Mouse (Mus musculus): ENCODE measurements around the gene Cd180. TPM values are rescaled to one million over a fixed set of nuclear protein-coding genes. Genes with fewer than 3 reads are reported as not detected.
"Not testable (repeated sequence)": the region's sequence is repeated elsewhere in the genome, so short reads cannot be mapped to it uniquely, and the experiment has no call there.

Gene Cd180
- polyA plus RNA-seq, 1 experiment from 2014 or later, result 0.06 TPM

DNA sequence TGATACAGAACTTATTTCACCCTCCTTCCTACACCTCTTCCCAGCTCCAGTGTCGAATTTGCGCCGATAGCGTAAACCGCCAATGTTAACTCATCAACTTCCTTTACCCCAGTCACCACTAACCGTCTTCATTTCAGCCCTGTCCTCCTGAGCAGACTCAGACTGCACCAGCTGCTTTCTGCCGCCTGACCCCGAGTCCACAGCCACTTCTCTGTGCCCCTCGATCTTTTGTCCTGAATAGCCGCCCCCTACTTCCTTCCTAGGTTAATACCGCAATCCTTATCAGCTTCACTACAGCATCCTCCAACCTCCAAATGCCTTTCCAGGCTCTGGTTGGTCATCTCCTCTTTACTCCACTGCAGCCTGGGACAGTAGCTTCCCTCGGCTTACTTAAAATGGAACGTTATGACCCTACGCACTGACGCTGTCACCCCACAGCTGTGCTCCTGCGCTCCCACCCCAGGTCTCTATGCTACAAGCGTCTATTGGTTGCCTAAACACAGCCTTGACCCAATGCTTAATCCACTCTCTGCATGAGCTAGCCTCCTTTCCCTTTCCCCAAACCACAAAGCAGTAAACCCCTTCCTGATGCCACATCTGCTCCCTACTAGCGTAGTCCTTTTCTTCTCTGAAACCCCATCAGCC is 27.6 kb upstream of the Cd180 start:
- H3K36me3 ChIP-seq (replicated peaks), result no peaks in the 10 kb centered on the region
- H3K4me3 ChIP-seq, result peak overlapping the region; percentile 36
- H3K4me1 ChIP-seq, result peaks cover 17% of the 10 kb centered on the region
- H3K27ac ChIP-seq, result 0 out of 2 replicates have a peak overlapping the region, but pooled peaks have one; percentile 8
- DNase-seq (ENCODE audit: extremely low spot score, low spot score), result no peak
- H3K27me3 ChIP-seq (ENCODE audit: poor library complexity, severe bottlenecking), result 0 out of 2 replicates have a peak, but pooled peaks cover 4% of the 10 kb centered on the region
- 59% methylated on average over 18 of the region's 18 CpGs for WGBS
- no peaks in the 10 kb centered on the region for H3K9me3 ChIP-seq

- DNase-seq (ENCODE audit: extremely low spot score, low spot score), result no peak
- Histone ChIP-seq H3K36me3 (replicated peaks) (no peaks in the 10 kb centered on the region), H3K9me3 (no peaks in the 10 kb centered on the region), H3K4me1 (peaks cover 17% of the 10 kb centered on the region), H3K27me3 (ENCODE audit: poor library complexity, severe bottlenecking) (0 out of 2 replicates have a peak, but pooled peaks cover 4% of the 10 kb centered on the region), H3K27ac (0 out of 2 replicates have a peak overlapping the region, but pooled peaks have one; percentile 8), H3K4me3 (no peak overlapping the region)
- 88% methylated on average over 12 of the region's 12 CpGs for WGBS
Observed at GRCm38 (mm10) chr13:102666233-102666614, 27.1 kb upstream of the Cd180 start.

DNA sequence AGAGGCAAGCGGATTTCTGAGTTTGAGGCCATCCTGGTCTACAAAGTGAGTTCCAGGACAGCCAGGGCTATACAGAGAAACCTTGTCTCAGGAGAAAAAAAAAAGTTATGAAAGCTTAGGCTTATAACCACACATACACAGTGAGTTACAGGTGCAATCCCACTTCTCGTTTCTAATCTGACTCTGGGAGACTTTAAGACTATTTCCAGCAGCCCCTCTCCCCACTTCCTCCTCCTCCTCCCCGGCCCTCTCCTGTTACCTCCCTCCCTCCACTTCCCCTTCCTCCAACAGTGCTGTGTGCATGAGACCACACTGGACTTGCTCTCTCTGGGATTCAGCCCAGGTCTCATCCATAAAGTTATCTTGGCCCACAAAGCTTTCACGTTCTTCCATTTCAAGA is 26.6 kb upstream of the Cd180 start:
- Histone ChIP-seq H3K4me3 (no peak overlapping the region), H3K4me1 (peaks cover 17% of the 10 kb centered on the region), H3K27ac (no peak overlapping the region), H3K36me3 (replicated peaks) (no peaks in the 10 kb centered on the region), H3K9me3 (no peaks in the 10 kb centered on the region), H3K27me3 (ENCODE audit: poor library complexity, severe bottlenecking) (0 out of 2 replicates have a peak, but pooled peaks cover 4% of the 10 kb centered on the region)
- DNase-seq (ENCODE audit: extremely low spot score, low spot score), result no peak
- WGBS, result 77% methylated on average over 4 of the region's 4 CpGs

- Histone ChIP-seq H3K36me3 (replicated peaks) (no peaks in the 10 kb centered on the region), H3K9me3 (no peaks in the 10 kb centered on the region), H3K4me1 (peaks cover 17% of the 10 kb centered on the region), H3K4me3 (no peak overlapping the region), H3K27me3 (ENCODE audit: poor library complexity, severe bottlenecking) (0 out of 2 replicates have a peak, but pooled peaks cover 4% of the 10 kb centered on the region), H3K27ac (no peak overlapping the region)
- DNase-seq (ENCODE audit: extremely low spot score, low spot score), result no peak
- 86% methylated on average over 4 of the region's 4 CpGs for WGBS
Observed at GRCm38 (mm10) chr13:102667401-102667800, 26.0 kb upstream of the Cd180 start.

- 86% methylated on average over 9 of the region's 9 CpGs for WGBS
- Histone ChIP-seq H3K4me1 (peaks cover 17% of the 10 kb centered on the region), H3K27ac (no peak overlapping the region), H3K27me3 (ENCODE audit: poor library complexity, severe bottlenecking) (0 out of 2 replicates have a peak, but pooled peaks cover 4% of the 10 kb centered on the region), H3K4me3 (no peak overlapping the region), H3K9me3 (no peaks in the 10 kb centered on the region), H3K36me3 (replicated peaks) (no peaks in the 10 kb centered on the region)
- no peak for DNase-seq (ENCODE audit: extremely low spot score, low spot score)
Observed at GRCm38 (mm10) chr13:102667842-102668241, 25.5 kb upstream of the Cd180 start.

GRCm38 (mm10) chr13:102668933-102669332 is 24.4 kb upstream of the Cd180 start:
- no peak for DNase-seq (ENCODE audit: extremely low spot score, low spot score)
- Histone ChIP-seq H3K4me1 (peaks cover 17% of the 10 kb centered on the region), H3K27me3 (ENCODE audit: poor library complexity, severe bottlenecking) (0 out of 2 replicates have a peak, but pooled peaks cover 4% of the 10 kb centered on the region), H3K27ac (no peak overlapping the region), H3K4me3 (no peak overlapping the region), H3K9me3 (no peaks in the 10 kb centered on the region), H3K36me3 (replicated peaks) (no peaks in the 10 kb centered on the region)
- WGBS, result 88% methylated on average over 6 of the region's 6 CpGs

- H3K4me3 ChIP-seq, result no peak overlapping the region
- H3K36me3 ChIP-seq (replicated peaks), result no peaks in the 10 kb centered on the region
- H3K4me1 ChIP-seq, result peaks cover 17% of the 10 kb centered on the region
- no peak for DNase-seq (ENCODE audit: extremely low spot score, low spot score)
- 78% methylated on average over 14 of the region's 14 CpGs for WGBS
- 0 out of 2 replicates have a peak, but pooled peaks cover 4% of the 10 kb centered on the region for H3K27me3 ChIP-seq (ENCODE audit: poor library complexity, severe bottlenecking)
- no peaks in the 10 kb centered on the region for H3K9me3 ChIP-seq
- H3K27ac ChIP-seq, result 0 out of 2 replicates have a peak overlapping the region, but pooled peaks have one; percentile 44
Observed at GRCm38 (mm10) chr13:102669522-102670256, 23.7 kb upstream of the Cd180 start.

DNA sequence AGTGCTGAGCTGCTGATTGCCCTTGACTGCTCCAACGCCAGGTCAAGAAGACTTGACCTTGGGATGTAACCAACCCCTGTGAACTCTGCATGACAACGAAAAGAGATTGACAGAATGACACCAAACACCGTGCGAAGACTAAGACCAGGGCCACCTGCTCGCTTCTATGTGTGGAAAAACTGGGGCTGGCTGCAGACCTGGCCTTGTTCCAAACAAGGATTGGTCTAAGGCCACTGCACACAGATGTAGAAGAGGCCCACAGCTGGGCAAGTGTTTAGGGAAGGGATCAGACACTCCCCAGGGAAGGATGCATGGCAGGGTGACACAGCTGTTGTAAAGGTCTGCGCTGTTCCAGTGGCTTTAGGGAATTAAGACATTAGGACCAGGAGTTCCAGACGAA is 22.9 kb upstream of the Cd180 start:
- no peak for DNase-seq (ENCODE audit: extremely low spot score, low spot score)
- 80% methylated on average over 7 of the region's 7 CpGs for WGBS
- Histone ChIP-seq H3K4me1 (peaks cover 16% of the 10 kb centered on the region), H3K36me3 (replicated peaks) (no peaks in the 10 kb centered on the region), H3K9me3 (no peaks in the 10 kb centered on the region), H3K4me3 (no peak overlapping the region), H3K27me3 (ENCODE audit: poor library complexity, severe bottlenecking) (0 out of 2 replicates have a peak, but pooled peaks cover 4% of the 10 kb centered on the region), H3K27ac (no peak overlapping the region)

GRCm38 (mm10) chr13:102674083-102674482 is 19.3 kb upstream of the Cd180 start:
- Histone ChIP-seq H3K4me1 (peaks cover 10% of the 10 kb centered on the region), H3K4me3 (no peak overlapping the region), H3K36me3 (replicated peaks) (no peaks in the 10 kb centered on the region), H3K27me3 (ENCODE audit: poor library complexity, severe bottlenecking) (no peaks in the 10 kb centered on the region), H3K27ac (no peak overlapping the region), H3K9me3 (no peaks in the 10 kb centered on the region)
- DNase-seq (ENCODE audit: extremely low spot score, low spot score), result no peak
- WGBS, result 90% methylated on average over 3 of the region's 3 CpGs

- not testable (repeated sequence) for H3K4me3 ChIP-seq; DNase-seq (ENCODE audit: extremely low spot score, low spot score); H3K36me3 ChIP-seq (replicated peaks); H3K27me3 ChIP-seq (ENCODE audit: poor library complexity, severe bottlenecking); H3K9me3 ChIP-seq; H3K27ac ChIP-seq; H3K4me1 ChIP-seq
- WGBS, result 91% methylated on average over 4 of the region's 4 CpGs
Observed at GRCm38 (mm10) chr13:102677602-102678001, 15.8 kb upstream of the Cd180 start.

DNA sequence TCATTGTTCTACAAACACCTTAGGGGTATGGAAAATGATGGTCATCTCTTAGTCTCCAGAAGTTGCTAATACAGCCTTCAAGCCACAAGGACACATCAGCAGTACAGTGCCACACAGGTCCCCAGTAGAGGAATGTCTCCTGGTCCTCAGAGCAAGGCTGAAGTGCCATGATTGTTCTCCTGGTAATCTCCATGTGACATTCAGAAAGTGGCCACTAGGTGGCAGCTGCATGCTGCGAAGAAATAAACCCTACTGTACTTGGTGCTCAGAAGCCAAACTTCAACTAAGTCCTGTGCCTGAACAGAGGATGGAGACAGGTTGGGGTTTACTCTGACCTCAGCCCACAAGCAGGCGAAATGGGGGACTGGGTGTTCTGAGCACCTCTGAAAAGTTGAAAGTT is 14.9 kb upstream of the Cd180 start:
- H3K27me3 ChIP-seq (ENCODE audit: poor library complexity, severe bottlenecking), result no peaks in the 10 kb centered on the region
- H3K4me1 ChIP-seq, result no peaks in the 10 kb centered on the region
- H3K9me3 ChIP-seq, result no peaks in the 10 kb centered on the region
- peak; percentile 71 for DNase-seq (ENCODE audit: extremely low spot score, low spot score)
- H3K4me3 ChIP-seq, result no peak overlapping the region
- WGBS, result 16% methylated on average over 2 of the region's 2 CpGs
- H3K36me3 ChIP-seq (replicated peaks), result no peaks in the 10 kb centered on the region
- H3K27ac ChIP-seq, result no peak overlapping the region

DNA sequence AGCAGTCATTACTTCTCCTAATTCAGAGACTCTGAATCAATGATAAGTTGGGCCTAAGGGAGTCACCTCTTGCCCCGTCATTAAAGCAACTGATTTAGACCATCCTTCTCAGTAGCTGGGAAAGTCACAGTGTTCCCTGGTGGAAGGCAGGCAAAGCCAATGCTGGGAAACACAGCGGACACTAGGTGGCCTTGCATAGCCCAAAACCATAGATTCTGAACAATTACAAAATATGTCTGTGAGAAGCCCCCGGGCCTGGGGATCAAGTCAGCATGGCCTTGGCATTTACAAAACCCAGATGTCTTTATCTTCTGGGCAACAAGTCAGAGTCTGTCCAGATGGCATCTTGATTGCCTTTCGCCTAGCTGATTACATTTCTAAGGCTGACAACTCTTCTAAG is 8.5 kb upstream of the Cd180 start:
- H3K27ac ChIP-seq, result no peak overlapping the region
- no peak overlapping the region for H3K4me3 ChIP-seq
- no peaks in the 10 kb centered on the region for H3K4me1 ChIP-seq
- no peaks in the 10 kb centered on the region for H3K9me3 ChIP-seq
- H3K36me3 ChIP-seq (replicated peaks), result no peaks in the 10 kb centered on the region
- WGBS, result 89% methylated on average over 4 of the region's 4 CpGs
- no peak for DNase-seq (ENCODE audit: extremely low spot score, low spot score)
- no peaks in the 10 kb centered on the region for H3K27me3 ChIP-seq (ENCODE audit: poor library complexity, severe bottlenecking)

- Histone ChIP-seq H3K27me3 (ENCODE audit: poor library complexity, severe bottlenecking) (no peaks in the 10 kb centered on the region), H3K36me3 (replicated peaks) (no peaks in the 10 kb centered on the region), H3K4me1 (peaks cover 19% of the 10 kb centered on the region), H3K4me3 (no peak overlapping the region), H3K9me3 (no peaks in the 10 kb centered on the region), H3K27ac (no peak overlapping the region)
- WGBS, result 95% methylated on average over 1 of the region's 1 CpGs
- DNase-seq (ENCODE audit: extremely low spot score, low spot score), result no peak
Observed at GRCm38 (mm10) chr13:102688121-102688520, 5.2 kb upstream of the Cd180 start.
